In genomic region chr10:23686969-23687368, GRCm38 (mm10) we compare ENCODE assay signal across 9 mouse cellular contexts.
A peak's percentile ranks its signal among the peaks of the same experiment; 100 is the strongest.
DNase-seq lines count a peak whose midpoint lies in the region; ATAC-seq and TF ChIP-seq lines count a peak whose summit lies in the region.
"Had no signal": no experiment of that assay in that cellular context is flagged by ENCODE, and none has a peak within 500 bp of the region (broad histone marks: within the 10 kb centered on the region; RNA-seq: fewer than 3 reads in every experiment).

No protein-coding gene starts in this region.

- peak; percentile 66 for ATAC-seq in forebrain, postnatal 0 days
- no peak for ATAC-seq in forebrain, embryonic 11.5 days (replicated peaks; ENCODE audit: low FRiP score)
- no peak for ATAC-seq in midbrain, embryonic 11.5 days (ENCODE audit: low FRiP score)
- no peak for ATAC-seq in liver, embryonic 12.5 days

- no peak overlapping the region for H3K4me3 ChIP-seq in forebrain, postnatal 0 days (ENCODE audit: low read depth, low read length)
- no peak overlapping the region for H3K4me3 ChIP-seq in forebrain, embryonic 11.5 days (ENCODE audit: low read depth, low read length)
- H3K4me3 ChIP-seq in midbrain, embryonic 11.5 days (ENCODE audit: low read depth, low read length), result no peak overlapping the region
- H3K4me3 ChIP-seq in midbrain, embryonic 10.5 days, result no peak overlapping the region
- peak overlapping the region; percentile 4 for H3K4me3 ChIP-seq in olfactory bulb, adult 2 months (ENCODE audit: insufficient read depth, low read depth, low read length)
- H3K4me3 ChIP-seq in liver, embryonic 12.5 days, result no peak overlapping the region

- H3K4me2 ChIP-seq in forebrain, postnatal 0 days (ENCODE audit: low read depth), result no peak overlapping the region
- no peak overlapping the region for H3K4me2 ChIP-seq in forebrain, embryonic 11.5 days (ENCODE audit: low read depth, low read length, severe bottlenecking)
- no peak overlapping the region for H3K4me2 ChIP-seq in midbrain, embryonic 11.5 days
- no peak overlapping the region for H3K4me2 ChIP-seq in liver, embryonic 12.5 days

- H3K36me3 ChIP-seq in forebrain, postnatal 0 days (ENCODE audit: insufficient read depth), result no peaks in the 10 kb centered on the region
- no peaks in the 10 kb centered on the region for H3K36me3 ChIP-seq in forebrain, embryonic 11.5 days (ENCODE audit: control insufficient read depth, insufficient read depth, low read length)
- no peaks in the 10 kb centered on the region for H3K36me3 ChIP-seq in midbrain, embryonic 11.5 days (ENCODE audit: control insufficient read depth, insufficient read depth, low read length)
- no peaks in the 10 kb centered on the region for H3K36me3 ChIP-seq in midbrain, embryonic 10.5 days
- no peaks in the 10 kb centered on the region for H3K36me3 ChIP-seq in liver, embryonic 12.5 days

- DNase-seq in forebrain, postnatal 0 days, result peak; percentile 47
- DNase-seq in forebrain, embryonic 11.5 days (ENCODE audit: low spot score), result no peak
- peak; percentile 72 for DNase-seq in midbrain, embryonic 11.5 days (ENCODE audit: low spot score, missing footprints)
- no peak for DNase-seq in midbrain, embryonic 10.5 days (ENCODE audit: low spot score)
- peak; percentile 44 for DNase-seq in heart, postnatal 4 days
- no peak for DNase-seq in cerebellum, postnatal 25 days
- DNase-seq: layer of hippocampus, postnatal 36 days had no signal

- H3K9me3 ChIP-seq in forebrain, postnatal 0 days (ENCODE audit: low read length), result no peaks in the 10 kb centered on the region
- no peaks in the 10 kb centered on the region; the same call in 1 of the 2 replicates for H3K9me3 ChIP-seq in forebrain, embryonic 11.5 days (ENCODE audit: control insufficient read depth, low read length)
- no peaks in the 10 kb centered on the region for H3K9me3 ChIP-seq in midbrain, embryonic 11.5 days (ENCODE audit: control insufficient read depth, low read length)
- peaks cover 5% of the 10 kb centered on the region; the same call in 1 of the 2 replicates for H3K9me3 ChIP-seq in midbrain, embryonic 10.5 days (replicated peaks)
- H3K9me3 ChIP-seq in liver, embryonic 12.5 days (replicated peaks), result no peaks in the 10 kb centered on the region

- no peaks in the 10 kb centered on the region for H3K4me1 ChIP-seq in forebrain, postnatal 0 days (ENCODE audit: insufficient read depth)
- no peaks in the 10 kb centered on the region for H3K4me1 ChIP-seq in forebrain, embryonic 11.5 days (replicated peaks; ENCODE audit: control insufficient read depth, insufficient read depth, low read length)
- H3K4me1 ChIP-seq in midbrain, embryonic 11.5 days (ENCODE audit: control insufficient read depth, insufficient read depth, low read length), result no peaks in the 10 kb centered on the region
- H3K4me1 ChIP-seq in midbrain, embryonic 10.5 days, result no peaks in the 10 kb centered on the region
- no peaks in the 10 kb centered on the region for H3K4me1 ChIP-seq in olfactory bulb, adult 2 months (ENCODE audit: control insufficient read depth, insufficient read depth, low read length)
- no peaks in the 10 kb centered on the region for H3K4me1 ChIP-seq in liver, embryonic 12.5 days

- 26% methylated on average over 10 of the region's 10 CpGs for WGBS in forebrain, postnatal 0 days
- WGBS in forebrain, embryonic 11.5 days, result 78% methylated on average over 10 of the region's 10 CpGs
- WGBS in midbrain, embryonic 11.5 days, result 77% methylated on average over 10 of the region's 10 CpGs
- WGBS in midbrain, embryonic 10.5 days, result 78% methylated on average over 10 of the region's 10 CpGs
- WGBS in olfactory bulb, adult 2 months, result 9% methylated on average over 10 of the region's 10 CpGs
- WGBS in liver, embryonic 12.5 days (ENCODE audit: insufficient replicate concordance), result 60% methylated on average over 10 of the region's 10 CpGs

- no peaks in the 10 kb centered on the region for H3K27me3 ChIP-seq in forebrain, postnatal 0 days (ENCODE audit: insufficient read depth, low read length)
- H3K27me3 ChIP-seq in forebrain, embryonic 11.5 days (ENCODE audit: control insufficient read depth, insufficient read depth, low read length), result no peaks in the 10 kb centered on the region
- no peaks in the 10 kb centered on the region for H3K27me3 ChIP-seq in midbrain, embryonic 11.5 days (ENCODE audit: control insufficient read depth, insufficient read depth, low read length)
- no peaks in the 10 kb centered on the region for H3K27me3 ChIP-seq in midbrain, embryonic 10.5 days (ENCODE audit: low read depth, poor library complexity, severe bottlenecking)
- no peaks in the 10 kb centered on the region for H3K27me3 ChIP-seq in liver, embryonic 12.5 days (replicated peaks)

- no peak overlapping the region for H3K27ac ChIP-seq in forebrain, postnatal 0 days (ENCODE audit: low read depth, low read length)
- H3K27ac ChIP-seq in forebrain, embryonic 11.5 days (ENCODE audit: low read depth, low read length), result no peak overlapping the region
- H3K27ac ChIP-seq in midbrain, embryonic 11.5 days (ENCODE audit: low read depth, low read length), result no peak overlapping the region
- H3K27ac ChIP-seq in midbrain, embryonic 10.5 days (replicated peaks), result no peak overlapping the region
- no peak overlapping the region for H3K27ac ChIP-seq in olfactory bulb, adult 2 months (ENCODE audit: insufficient read depth, low read depth, low read length)
- H3K27ac ChIP-seq in liver, embryonic 12.5 days, result no peak overlapping the region

- no peak for TF ChIP-seq CTCF in forebrain, postnatal 0 days (IDR thresholded peaks at IDR 0.05; ENCODE audit: low read depth)
- no peak for TF ChIP-seq CTCF in olfactory bulb, adult 2 months (IDR thresholded peaks at IDR 0.05; ENCODE audit: insufficient read depth, low read depth, low read length)

- H3K9ac ChIP-seq in forebrain, postnatal 0 days, result no peak overlapping the region
- no peak overlapping the region for H3K9ac ChIP-seq in forebrain, embryonic 11.5 days (ENCODE audit: low read length)
- H3K9ac ChIP-seq in midbrain, embryonic 11.5 days (ENCODE audit: low read length), result no peak overlapping the region
- no peak overlapping the region for H3K9ac ChIP-seq in liver, embryonic 12.5 days

- TF ChIP-seq POLR2A in olfactory bulb, adult 2 months (IDR thresholded peaks at IDR 0.05; ENCODE audit: insufficient read depth, low read depth, low read length), result no peak

Comparison
In these comparisons a context has a peak if more than half of its experiments do, and no peak if none do; other contexts are left out.
1. DNase-seq: peak in forebrain, postnatal 0 days (single experiment), midbrain, embryonic 11.5 days (single experiment) and heart, postnatal 4 days (single experiment); none in forebrain, embryonic 11.5 days (single experiment), midbrain, embryonic 10.5 days (single experiment) and cerebellum, postnatal 25 days (0 of 2).